Mouse (Mus musculus) G1E (cell line): ENCODE data around the gene Cox4i1.

Source experiments
- CTCF ChIP-seq: IDR thresholded peaks from 2 replicates; pipeline ENCODE4 v1.5.1; 2012; ENCODE audit warnings: low read depth, low read length, inconsistent platforms, mixed read lengths
- POLR2AphosphoS5 ChIP-seq: IDR thresholded peaks from 2 replicates; pipeline ENCODE4 v1.6.1; 2012; ENCODE audit warnings: low read depth, low read length, inconsistent platforms; ENCODE audit not compliant: insufficient replicate concordance
- TAL1 ChIP-seq: conservative IDR thresholded peaks from 2 replicates; pipeline ENCODE4 v1.6.1; 2012; ENCODE audit warnings: low read depth, low read length, inconsistent platforms, mixed read lengths

GRCm38 (mm10) chr8:120623608-120624007, 44.4 kb upstream of the Cox4i1 start:
- no peak for TF ChIP-seq CTCF
- no peak for TF ChIP-seq POLR2AphosphoS5
- TF ChIP-seq TAL1 = no peak
